Mouse (Mus musculus) embryo, embryonic 9.5 days (tissue): ENCODE data around the gene Gp9.
"Not testable (repeated sequence)": the region's sequence is repeated elsewhere in the genome, so short reads cannot be mapped to it uniquely, and the experiment has no call there.

Experiments
- DNase-seq: peaks from one replicate; pipeline ENCODE4 v3.0.0-alpha.2; 2017; ENCODE audit errors: extremely low spot score

Gene Gp9

DNA sequence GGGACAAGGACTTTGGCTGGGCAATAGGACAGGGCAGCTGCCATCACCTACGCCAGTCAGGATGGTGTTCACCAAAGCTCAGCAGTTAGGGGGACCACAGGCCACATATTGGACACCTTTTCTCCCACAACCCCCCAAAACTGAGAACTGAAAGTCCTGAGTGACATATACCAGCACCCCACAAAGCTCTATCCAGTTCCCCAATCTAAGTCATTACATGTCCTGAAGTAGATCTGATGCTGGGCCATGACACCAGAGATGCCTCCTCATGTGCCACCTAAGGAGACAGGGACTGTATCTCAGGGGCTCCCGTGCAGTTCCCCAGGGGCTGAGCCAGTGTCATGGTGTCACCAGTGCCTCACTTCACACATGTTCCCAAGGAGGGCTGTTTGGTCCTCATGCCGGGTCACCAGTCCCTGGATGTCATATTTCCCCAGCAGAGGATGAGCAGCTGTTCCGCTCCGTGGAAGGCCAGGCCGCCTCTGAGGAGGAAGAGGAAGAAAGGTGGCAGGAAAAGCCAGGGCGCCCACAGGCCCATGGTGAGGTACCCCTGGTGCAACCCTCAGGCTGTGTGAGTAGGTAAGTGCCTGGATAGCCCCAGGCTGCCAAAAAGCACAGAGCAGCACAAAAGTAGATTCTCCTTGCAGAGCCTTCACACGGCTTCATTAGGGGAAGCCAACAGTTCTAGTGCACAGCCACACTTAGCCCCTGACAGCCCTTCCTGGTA lies 27.5 kb upstream of the Gp9 start:
- no peak for DNase-seq

DNA sequence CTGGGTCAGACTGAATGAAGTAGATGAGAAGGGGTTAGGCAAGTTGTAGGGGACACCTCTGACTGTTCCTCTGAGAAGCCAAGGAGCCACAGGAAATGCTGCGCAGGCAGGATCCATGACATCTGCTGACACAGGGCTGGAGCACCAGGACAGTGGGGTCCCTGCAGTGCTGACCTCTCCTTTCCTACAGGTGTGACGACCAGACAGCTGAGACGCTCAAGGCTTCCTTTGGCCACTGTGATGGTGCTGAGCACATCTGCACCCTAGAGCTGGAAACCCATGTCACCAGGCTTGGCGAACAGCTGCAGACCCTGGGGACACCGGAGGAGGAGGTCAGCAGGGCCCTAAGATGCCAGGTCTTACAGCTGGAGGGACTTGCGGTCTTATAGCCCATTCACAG lies 26.3 kb upstream of the Gp9 start:
- DNase-seq: no peak

DNA sequence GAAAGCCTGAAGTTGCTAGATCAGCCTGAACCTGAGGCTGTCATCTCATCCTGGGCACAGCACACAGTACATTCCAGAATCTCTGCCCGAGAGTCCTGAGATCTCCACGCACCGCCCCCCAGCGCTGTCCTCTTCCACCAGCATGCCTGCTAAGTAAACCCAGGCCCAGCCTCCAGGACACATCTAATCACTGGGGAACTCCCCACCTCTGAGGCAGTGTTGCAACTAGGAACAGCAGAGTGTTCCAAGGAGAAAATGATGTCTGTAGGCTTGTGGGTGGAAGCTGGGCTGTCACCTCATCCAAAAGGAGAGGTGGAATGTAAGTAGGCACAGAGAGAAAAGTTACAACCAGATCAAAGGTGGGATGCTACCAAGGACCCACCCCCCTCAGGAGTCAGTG lies 22.7 kb upstream of the Gp9 start:
- DNase-seq: no peak

DNA sequence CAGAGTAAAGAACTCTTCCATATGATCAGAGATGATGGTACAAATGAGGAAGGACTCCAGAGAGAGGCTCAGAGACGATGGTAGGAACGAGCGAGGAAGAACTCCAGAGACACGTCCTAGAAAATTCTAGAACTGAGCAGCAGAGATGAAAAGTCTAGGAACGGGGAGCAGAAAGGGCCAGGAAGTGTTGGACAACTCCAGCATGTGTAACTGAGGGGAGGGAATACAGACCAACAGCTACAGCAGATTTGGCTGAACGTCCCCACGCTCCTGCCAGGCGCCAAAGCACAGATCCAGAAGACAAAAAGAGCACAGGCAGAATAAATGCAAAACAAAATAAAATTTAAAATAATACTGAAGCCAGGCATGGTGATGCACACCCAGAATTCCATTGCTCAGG lies 21.0 kb upstream of the Gp9 start:
- DNase-seq: no peak

DNA sequence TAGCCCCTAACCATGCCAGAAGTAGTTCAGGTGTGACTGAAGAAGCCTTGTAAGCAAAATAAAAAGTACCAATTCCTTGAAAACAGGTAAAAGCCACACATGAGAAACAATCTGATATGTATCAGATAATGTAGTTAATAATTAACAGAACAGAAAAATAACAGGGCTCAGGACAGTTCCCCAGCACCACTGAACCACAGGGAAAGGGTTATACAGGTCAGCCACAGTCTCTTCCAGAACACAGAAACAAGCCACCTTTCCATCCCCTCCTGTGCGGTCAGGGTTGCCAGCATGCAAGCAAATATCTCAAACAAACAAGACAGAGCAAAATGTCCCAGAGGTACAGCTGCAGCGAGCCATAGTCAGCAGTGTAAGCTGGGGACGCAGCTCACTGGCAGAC lies 18.5 kb upstream of the Gp9 start:
- DNase-seq: no peak

DNA sequence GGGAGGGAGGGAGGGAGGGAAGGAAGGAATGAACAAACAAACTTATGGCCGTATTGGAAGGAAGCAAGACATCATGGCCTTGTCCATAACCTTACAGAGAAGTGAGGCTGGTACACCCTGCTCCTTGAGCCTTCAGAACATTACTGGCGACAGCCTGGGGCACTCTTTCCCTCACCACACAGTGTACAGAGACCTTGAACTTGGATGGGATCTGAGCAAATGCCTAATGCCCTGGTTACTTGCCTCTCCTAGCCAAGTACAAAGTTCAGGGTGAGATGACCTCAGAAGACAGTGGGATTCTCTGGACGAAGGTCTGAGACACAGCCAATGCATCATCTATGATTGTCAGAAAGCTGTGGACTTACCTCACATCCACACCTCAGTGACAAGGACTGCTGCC lies 18.0 kb upstream of the Gp9 start:
- DNase-seq: no peak

DNA sequence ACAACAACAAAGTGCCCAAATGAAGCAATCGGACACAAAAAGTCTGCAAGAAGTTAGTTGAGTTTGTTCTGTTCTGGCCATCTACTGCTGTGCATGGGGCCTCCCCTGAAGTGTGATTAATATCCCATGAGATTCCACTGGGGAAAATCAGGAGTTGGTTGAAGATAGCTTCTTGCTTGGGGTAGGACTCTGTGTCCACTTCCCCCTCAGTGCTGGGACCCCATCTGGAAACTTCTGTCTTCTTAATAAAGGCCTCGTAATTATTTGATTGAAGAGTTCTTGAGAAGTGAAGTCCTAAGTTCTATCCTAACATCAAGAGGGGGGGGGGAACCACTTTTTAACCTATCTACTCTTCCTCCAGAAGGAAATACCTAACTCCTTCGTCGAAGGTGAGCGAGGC lies 15.7 kb upstream of the Gp9 start:
- DNase-seq: no peak

DNA sequence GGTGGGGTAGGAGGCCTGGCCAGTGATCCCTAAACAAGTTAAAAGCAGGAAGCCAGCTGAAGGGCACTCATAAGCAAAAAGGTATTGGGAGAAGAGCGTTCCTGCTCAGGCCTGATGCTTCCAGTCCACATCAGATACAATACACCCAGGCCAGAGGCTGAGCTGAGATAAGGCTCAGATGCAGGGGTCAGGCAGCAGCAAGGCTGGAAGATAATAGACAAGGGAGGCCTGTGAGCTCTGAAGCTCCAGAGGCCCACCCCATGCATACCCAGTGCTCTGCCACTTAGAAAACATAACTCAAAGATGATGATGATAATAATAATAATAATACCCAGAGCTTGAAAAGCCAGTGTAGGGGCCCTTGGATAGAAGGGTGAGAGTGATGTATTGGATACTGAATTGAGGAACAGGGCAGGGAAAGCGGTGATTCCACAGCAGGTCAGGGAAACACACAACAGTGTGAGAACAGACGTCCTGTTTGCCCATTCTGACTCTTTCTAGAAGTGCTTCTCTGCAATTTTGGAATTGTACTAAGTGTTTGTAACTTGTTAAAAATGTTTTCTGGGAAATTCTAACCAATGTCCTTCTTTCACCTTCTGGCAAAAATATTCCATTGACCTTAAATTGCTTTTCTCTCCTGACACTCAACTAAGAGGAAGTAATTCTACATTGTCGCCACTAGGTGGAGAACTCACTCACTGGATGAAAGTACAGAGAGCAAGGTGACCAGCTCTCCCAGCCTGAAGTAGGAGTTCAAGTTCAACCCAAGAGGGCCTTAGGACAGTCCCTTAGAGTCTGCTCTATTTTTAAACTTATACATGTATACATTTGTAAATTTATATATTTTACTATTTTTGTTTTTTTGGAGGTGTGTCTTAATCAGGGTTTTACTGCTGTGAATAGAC lies 14.2 kb upstream of the Gp9 start:
- DNase-seq: no peak

DNA sequence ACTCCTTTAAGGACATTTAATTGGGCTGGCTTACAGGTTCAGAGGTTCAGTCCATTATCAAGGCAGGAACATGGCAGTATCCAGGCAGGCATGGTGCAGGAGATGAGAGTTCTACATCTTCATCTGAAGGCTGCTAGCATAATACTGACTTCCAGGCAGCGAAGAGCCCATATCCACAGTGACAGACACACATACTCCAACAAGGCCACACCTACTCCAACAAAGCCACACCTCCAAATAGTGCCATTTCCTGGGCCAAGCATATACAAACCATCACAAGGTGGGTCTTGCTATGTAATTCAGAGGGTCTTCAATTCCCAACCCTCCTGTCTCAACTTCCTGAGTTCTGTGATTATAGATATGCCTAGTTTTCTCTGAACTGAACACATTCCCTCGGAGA lies 13.6 kb upstream of the Gp9 start:
- DNase-seq: not testable (repeated sequence)

DNA sequence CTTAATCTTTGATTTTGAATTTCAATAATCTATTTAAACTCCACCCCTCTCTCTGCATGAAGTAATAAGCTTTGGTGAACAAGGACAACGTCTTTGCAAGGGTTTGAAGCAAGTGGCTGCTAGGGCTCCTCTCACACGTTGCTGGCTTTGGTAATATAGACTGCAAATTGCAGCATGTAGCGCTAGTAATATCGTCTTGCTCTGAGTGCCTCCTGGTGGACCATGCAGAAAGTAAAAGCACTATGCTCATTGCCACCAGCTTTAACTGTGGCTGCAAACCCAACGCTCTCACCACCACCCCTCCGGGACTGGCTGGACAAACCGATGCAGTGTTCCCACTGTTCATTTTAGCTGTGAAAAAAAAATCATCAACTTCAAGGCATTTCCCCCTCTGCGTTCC lies 7.2 kb upstream of the Gp9 start:
- no peak for DNase-seq

DNA sequence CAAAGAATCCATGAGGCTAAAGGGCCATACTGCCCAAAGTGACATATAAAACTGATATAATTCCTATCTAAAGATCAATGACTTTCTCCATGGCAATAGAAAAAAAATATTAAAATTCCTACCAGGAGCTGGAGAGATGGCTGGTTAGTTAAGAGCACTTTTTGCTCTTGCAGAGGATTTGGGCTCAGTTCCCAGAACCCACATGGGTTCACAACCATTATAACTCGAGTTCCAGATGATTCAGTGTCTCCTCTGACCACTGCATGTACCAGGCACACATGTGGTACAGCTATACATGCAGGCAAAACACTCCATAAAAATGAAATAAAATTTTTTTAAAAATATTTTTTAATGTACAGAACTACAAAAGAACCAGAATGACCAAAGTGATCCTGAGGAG lies 3.4 kb upstream of the Gp9 start:
- no peak for DNase-seq

DNA sequence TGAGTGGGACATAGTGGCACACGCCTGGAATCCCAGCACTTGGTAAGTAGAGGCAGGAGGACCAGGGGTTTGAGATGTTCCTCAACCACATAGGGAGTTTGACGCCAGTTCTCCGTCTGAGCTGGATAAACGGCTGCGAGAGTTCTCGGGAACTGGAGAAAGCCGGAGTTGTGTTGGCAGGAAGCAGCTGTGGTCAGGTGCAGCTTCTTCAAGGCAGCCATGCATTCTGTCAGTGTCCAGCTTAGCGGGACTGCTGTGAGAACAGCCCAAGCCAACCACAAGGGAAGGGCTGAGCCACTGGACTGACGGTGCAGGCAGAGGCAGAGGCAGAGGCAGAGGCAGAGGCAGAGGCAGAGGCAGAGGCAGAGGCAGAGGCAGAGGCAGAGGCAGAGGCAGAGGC lies 3.0 kb upstream of the Gp9 start:
- no peak for DNase-seq

DNA sequence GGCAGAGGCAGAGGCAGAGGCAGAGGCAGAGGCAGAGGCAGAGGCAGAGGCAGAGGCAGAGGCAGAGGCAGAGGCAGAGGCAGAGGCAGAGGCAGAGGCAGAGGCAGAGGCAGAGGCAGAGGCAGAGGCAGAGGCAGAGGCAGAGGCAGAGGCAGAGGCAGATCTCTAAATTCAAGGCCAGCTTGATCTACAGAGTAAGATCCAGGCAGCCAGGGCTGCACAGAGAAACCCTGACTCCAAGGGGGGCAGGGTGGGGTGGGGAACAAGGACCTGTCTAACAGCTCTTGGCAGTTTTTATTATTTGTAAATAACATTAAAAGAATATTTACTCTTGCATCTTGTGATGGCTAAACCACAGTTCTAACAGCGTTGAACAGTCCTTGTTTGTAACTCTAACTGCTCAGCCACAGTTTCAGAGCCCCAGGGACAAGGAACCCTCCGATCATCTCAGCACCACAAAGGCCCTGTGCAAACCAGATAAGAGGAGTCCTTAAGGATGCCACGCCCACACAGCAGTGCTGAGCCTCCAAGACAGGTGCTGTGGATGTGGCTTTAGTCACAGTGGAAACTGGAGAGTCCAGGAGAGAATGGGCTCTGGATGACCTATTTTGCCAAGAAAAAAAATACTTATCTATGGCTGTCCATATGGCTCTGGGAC lies 2.2 kb upstream of the Gp9 start:
- DNase-seq: no peak

DNA sequence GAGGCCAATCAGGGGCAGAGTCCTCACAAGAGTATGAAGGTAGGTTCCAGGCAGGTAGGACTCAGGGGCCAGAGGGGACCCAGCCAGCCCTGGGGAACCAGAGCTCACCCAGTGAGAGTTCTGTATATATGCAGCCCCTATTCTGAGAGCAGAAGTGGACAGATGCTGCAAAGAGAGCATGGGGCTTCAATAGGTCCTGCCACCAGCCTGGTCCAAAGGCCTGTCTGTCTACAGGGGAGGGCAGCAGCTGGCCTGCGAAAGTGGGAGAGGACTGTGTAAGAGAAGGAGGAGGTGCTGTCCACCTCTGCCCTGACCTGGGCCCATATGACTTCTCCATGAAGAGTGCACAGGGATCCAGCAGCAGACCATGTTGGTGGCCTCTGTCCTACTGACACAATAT lies 1.2 kb upstream of the Gp9 start:
- no peak for DNase-seq

DNA sequence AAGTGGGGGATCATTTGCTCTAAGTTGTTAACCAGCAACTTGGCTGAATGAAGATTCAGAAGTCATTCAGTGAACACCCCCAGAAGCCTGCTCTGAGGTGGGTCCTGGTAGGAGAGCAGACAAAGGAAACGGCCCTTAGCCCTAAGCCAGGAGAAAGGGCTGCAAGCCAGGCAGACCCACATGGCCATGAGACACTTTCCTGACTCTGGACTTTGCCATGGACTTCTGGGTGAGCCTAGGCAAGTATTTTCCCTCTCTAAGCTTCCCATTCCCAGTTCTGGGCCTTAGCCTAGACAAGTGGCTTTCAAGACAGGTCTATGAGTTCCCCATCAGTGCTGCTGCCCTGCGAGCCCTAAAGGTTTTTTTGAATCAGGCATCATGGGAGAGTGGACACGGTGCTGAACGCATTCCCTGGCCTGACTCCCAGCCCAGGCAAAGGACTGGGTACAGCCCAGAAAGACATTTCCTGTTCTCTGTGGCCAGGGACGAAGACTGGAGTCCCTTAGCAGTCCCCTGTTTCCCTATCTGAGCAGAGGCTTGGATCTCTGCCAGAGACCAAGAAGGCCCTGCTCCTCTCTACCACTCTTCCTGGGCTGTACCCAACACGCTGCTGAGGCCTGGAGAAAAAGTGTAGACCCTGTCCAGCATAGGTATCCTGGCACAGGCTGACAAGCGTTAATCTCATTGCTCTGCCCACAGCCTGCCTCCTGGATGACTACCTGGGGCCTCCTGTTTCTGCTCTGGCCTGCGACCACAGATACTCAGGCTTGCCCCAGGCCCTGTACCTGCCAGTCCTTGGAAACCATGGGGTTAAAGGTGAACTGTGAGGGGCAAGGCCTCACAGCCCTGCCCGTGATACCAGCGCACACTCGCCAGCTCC lies 662 bp downstream of the Gp9 start:
- no peak for DNase-seq

DNA sequence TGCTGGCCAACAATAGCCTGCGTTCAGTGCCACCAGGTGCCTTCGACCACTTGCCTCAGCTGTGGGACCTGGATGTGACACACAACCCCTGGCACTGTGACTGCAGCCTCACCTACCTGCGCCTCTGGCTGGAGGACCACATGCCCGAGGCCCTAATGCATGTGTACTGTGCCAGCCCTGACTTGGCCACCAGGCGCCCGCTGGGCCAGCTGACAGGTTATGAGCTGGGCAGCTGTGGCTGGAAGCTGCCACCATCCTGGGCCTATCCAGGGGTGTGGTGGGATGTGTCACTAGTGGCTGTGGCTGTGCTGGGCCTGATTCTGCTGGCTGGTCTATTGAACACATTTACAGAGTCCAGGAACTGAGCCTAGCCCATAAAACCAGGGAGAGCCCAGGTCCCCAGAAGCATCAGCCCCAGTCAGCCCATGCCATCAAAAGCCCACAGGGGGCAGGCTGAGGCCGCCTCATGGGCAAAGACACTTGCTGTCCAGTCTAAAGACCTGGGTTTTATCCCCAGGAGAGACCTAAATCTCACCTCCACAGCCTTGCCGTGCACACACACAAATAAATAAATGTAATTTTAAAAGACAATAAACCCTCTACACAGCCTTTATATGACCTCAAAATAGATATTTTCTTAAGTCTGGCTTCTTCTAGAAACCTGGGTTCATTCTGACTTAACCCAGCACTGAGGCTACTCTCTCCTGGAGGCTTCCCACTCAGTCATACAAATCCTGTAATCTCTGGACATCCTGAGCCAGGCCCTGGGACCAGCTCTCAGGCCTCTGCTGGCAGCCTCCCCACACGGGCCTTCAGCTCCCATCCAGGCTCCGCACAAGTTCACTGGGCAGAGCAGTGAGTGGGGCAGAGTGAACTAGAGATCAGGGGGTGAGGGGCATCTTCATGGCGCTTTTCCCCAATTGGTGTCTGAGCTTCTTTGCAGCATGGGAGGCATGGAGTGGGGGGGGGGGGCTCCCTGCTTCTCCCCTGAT lies 1.6 kb downstream of the Gp9 start:
- no peak for DNase-seq

DNA sequence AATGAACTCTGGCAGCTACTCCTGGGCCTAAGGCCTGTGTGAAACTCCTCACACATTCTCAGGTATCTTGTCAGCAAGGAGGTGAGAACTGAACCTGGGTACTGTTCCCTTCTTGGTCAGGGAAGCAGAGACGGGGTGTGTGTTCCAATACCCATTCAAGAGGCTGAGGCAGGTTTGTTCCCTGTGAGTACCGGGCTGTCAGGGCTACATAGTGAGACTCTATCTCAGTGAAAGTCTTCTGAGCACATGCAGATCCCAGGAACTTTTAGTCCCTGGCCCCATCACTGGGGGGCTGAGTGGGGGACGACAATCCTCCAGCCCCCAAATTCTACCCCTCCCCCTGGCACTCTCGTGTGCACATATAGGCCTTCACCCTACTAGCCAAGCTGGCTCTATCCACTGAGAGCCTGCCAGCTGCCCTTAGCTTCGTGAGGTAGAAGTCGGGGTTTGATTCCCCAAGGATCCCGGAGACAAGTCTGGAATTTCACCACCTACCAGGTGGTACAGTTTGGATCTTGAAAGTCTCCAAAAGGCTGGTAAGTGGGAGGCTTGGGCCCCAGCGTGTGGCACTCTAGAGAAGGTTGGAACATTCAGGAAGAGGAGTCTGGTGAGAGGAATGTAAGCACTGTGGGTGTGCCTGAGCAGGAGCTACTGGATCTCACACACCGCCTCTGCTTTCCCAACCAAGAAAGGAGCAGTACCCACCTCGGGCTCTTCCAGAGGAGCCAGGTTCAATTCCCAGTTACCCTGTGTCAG lies 2.9 kb downstream of the Gp9 start:
- no peak for DNase-seq

DNA sequence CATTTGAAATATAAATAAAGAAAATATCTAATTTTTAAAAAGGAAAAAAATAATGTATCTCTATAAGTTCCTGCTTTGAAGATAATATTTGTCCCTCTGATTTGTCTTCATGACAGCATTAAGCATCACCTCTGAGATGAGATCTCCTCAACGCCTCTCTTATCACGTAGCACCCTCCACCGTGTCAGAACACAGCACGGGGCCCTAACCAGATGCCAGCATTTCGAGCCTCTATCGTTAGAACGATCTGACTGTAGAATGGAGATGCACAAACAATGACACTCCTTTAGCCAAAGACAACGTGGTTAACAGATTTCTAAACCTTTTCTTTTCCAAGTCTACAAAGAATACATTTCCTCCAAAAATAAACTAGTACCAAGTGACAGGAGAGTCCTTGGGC lies 6.2 kb downstream of the Gp9 start:
- no peak for DNase-seq

DNA sequence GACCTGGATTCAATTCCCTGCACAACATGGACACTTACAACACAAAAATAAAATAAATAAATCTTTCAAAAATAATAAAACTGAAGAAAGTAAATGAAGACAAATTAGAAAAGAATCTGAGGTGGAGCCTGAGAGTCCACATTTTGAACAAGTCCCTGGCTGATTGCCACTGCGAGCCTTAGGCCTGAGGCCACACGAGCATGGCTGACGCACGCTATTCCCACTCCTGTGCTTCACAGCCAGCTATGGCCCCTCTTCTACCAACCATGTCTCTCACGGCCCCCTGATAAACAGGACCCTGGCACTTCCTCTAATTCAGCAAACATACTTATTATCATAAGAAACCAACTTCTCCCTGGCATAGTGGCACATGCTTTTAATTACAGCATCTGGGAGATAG lies 8.7 kb downstream of the Gp9 start:
- no peak for DNase-seq
